Mouse (Mus musculus) kidney, adult 10 weeks (tissue): Measurements from ENCODE around the gene Rnf8. TPM values are rescaled to one million over a fixed set of nuclear protein-coding genes. Genes with fewer than 3 reads are reported as not detected.

Source experiments
- polyA plus RNA-seq: library from polyadenylated mRNA; stranded (reverse); fragments of 350-450 nt; fragmentation: Illumina TruSeq; extraction: RNeasy Lipid Tissue Mini Kit (QIAGEN cat#74804); gene quantifications from one replicate; pipeline ENCODE4 v1.2.3, GENCODE M21; 2014; ENCODE audit warnings: low read depth, low replicate concordance

Rnf8 gene
- polyA plus RNA-seq, result 20.2 TPM

GRCm38 (mm10) chr17:29614115-29615023 is at the start of gene Rnf8, which contains the start of gene Gm28043:
TSS of gene Rnf8 (plus strand) at chr17:29614790.
TSS of gene Gm28043 (plus strand) at chr17:29614876.

DNA sequence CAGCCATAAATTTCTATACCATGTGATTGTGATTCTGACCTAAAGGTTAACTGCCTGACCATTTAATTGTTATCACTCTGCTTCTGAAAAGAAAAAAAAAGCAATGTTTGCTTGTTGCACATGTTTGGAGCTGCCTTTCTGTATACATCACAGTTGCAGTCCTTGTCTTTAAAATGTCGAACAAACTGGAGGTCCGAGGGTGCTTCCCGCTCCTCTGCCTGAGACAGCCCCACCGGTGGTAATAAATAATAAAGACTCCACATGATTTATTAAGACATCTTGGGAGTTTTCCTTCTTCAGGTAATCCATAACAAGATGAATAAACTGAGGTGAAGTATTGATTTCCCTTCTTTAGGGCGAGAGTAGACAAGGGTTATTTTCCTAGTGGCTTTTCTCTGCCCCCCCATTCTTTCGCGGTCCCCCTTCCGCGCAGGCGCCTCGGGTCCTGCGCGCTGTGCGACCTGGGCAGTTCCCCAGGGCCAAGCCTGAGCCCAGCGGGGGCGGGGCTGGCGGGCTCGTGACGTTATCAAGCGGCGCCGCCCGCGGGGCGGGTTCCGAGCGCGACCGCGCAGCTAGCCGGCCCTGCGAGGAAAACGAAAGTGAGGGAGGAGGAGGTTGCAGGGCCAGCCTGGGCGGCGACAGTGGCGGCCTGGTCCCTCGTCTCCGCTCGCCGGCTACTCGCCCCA is 45.6 kb downstream of the Rnf8 start, which contains the start of gene Cmtr1:
Gene Cmtr1, plus strand, starts transcription at position 520 of the 686 bp plus-strand sequence.

Other genes starting within 250 kb of the Rnf8 start
- gene Pim1, start 124.0 kb upstream of the Rnf8 start, polyA plus RNA-seq, result 9.3 TPM
- gene Gm17657, start 65.2 kb upstream of the Rnf8 start, polyA plus RNA-seq, result not detected
- 3.7 TPM for gene Tbc1d22b, start 65.0 kb upstream of the Rnf8 start, polyA plus RNA-seq
- gene Tmem217, start 62.4 kb upstream of the Rnf8 start, polyA plus RNA-seq, result not detected
- 0.61 TPM for gene Gm28043, start 86 bp downstream of the Rnf8 start, polyA plus RNA-seq
- 9.9 TPM for gene Cmtr1, start 45.8 kb downstream of the Rnf8 start, polyA plus RNA-seq
- 4.5 TPM for gene Ccdc167, start 102.3 kb downstream of the Rnf8 start, polyA plus RNA-seq